Mouse (Mus musculus): Measurements from ENCODE around the gene Lcn12. TPM values are rescaled to one million over a fixed set of nuclear protein-coding genes. Genes with fewer than 3 reads are reported as not detected.

Gene Lcn12
- polyA plus RNA-seq, 1 experiment from 2014 or later, result not detected

DNA sequence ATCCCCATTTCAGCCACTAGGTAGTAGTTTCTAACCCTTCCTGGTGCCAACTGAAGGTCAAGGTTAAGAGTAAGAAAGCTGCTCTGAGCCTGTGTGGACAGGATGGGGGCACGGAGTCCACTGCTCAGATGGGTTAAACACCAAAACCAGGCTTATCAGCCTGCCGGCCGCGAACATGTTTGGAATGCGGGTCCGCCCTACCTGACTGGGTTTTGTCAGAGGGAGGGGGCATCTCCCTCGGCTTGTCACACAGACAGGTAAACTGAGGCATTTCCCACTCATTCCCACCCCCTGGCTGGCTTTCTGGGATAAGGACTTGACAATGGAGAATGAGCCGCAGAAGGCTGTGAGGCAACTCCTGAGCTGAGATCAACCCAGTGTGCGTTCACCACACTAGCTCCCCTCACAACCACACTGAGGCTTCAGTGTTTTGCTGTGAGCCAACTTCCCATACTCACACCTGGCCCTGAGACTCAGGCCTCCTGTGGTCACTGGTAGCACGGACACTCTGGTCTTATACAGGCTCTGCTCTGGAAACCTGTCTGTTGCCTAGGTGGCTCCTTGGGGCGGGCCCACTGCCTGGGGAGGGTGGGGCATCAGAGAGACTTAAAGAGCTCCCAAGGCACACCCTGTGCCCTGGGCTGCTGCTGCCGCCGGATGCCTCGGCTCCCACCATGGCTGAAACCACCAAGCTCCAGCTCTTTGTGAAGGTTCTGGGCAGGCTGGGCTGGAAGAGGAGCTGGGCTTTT lies 37.3 kb downstream of the Lcn12 start, which contains the start of gene Clic3:
Gene Clic3 (plus strand): TSS at position 634 of the 749 bp plus-strand sequence.
- Histone ChIP-seq H3K4me1 (peaks cover 27% of the 10 kb centered on the region), H3K4me3 (no peak within 1 kb of the TSS), H3K4me2 (no peak within 1 kb of the TSS), H3K9ac (no peak within 1 kb of the TSS), H3K9me3 (no peaks in the 10 kb centered on the region), H3K27ac (replicated peaks) (no peak within 1 kb of the TSS), H3K27me3 (replicated peaks) (no peaks in the 10 kb centered on the region), H3K36me3 (peaks cover 21% of the 10 kb centered on the region)
- 34% methylated on average over 14 of the region's 14 CpGs for WGBS
- ATAC-seq (ENCODE audit: extremely low read depth, insufficient number of reproducible peaks, low FRiP score, low TSS enrichment), result no peak

DNA sequence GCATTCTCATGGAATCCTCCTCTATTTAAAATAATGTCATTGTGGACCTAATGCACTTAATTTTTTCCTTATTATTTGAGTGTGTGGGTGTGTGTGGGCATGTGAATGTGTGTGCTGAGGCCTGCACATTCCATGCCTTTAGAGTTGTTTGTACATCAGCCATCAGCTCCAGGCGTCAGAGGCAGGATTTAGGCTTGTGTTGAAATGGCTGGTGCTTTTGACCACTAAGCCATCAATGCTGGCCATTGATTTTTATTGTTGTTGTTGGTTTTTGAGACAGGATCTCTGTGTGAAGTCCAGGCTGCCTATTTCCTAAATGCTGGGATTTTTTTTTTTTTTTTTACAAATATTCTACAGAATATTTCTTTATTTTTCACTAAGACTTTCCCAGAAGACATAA lies 40.8 kb downstream of the Lcn12 start:
- 30% methylated on average over 1 of the region's 1 CpGs for WGBS
- H3K4me3 ChIP-seq, result no peak overlapping the region
- H3K9me3 ChIP-seq, result no peaks in the 10 kb centered on the region
- no peak for ATAC-seq (ENCODE audit: extremely low read depth, insufficient number of reproducible peaks, low FRiP score, low TSS enrichment)
- H3K4me1 ChIP-seq, result peaks cover 6% of the 10 kb centered on the region
- H3K36me3 ChIP-seq, result peaks cover 6% of the 10 kb centered on the region; the same call in 1 of the 2 replicates
- H3K27me3 ChIP-seq (replicated peaks), result no peaks in the 10 kb centered on the region
- H3K9ac ChIP-seq, result no peak overlapping the region
- no peak overlapping the region for H3K4me2 ChIP-seq
- H3K27ac ChIP-seq (replicated peaks), result no peak overlapping the region

DNA sequence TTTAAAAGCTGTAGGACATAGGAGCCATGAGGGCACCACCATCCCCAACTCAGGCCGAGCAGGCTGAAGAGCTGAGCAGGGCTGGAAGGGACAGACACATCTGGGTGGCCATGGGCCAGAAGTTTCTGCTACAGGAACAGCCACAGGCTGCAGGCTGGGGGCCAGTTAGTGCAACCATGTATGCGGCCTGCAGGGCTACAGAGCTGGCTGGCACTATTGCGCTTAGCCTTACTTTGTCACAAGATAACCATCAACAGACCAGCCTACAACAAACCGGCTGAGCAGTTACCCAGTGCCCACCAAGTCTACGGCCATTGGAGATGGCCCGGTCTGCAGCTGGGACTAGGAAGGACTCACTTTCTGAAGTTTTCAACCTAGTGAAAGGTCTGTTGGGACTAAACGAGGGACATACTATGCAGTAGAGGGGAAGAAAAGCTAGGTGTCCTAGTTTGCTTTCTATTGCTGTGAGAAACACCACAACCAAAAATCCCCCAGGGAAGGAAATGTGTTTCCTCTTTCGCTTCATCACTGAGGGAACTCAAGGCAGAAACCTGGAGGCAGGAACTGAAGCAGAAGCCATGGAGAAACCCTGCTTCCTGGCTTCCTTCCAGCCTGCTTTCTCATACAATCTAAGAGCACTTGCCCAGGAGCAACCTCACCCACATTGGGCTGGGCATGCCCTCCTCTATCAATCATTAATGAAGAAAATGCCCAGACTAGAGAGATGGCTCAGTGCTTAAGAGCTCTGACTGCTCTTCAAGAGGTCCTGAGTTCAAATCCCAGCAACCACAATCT lies 42.7 kb downstream of the Lcn12 start:
- Histone ChIP-seq H3K4me1 (peaks cover 2% of the 10 kb centered on the region; the same call in 1 of the 2 replicates), H3K27ac (replicated peaks) (no peak overlapping the region), H3K36me3 (no peaks in the 10 kb centered on the region), H3K4me3 (no peak overlapping the region), H3K27me3 (replicated peaks) (no peaks in the 10 kb centered on the region), H3K4me2 (no peak overlapping the region), H3K9ac (no peak overlapping the region), H3K9me3 (no peaks in the 10 kb centered on the region)
- 68% methylated on average over 8 of the region's 8 CpGs for WGBS
- no peak for ATAC-seq (ENCODE audit: extremely low read depth, insufficient number of reproducible peaks, low FRiP score, low TSS enrichment)

DNA sequence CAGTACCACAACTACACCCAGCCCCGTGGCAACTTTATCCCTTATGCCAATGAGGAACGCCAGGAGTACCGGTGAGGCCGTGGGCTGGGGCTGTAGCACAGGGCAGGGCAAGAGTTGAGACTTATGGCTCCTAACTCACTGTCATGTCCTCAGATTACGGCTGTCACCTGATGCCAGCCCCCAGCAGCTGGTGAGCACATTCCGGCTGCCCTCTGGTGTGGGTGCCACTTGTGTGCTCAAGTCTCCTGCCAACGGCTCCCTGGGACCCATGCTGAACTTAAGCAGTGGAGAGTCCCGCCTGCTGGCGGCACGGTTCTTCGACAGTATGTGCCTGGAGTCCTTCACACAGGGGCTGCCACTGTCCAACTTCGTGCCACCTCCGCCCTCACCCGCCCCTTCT lies 51.0 kb downstream of the Lcn12 start:
- Histone ChIP-seq H3K27ac (replicated peaks) (no peak overlapping the region), H3K36me3 (peaks cover 6% of the 10 kb centered on the region; the same call in 1 of the 2 replicates), H3K27me3 (replicated peaks) (no peaks in the 10 kb centered on the region; the same call in 1 of the 2 replicates), H3K4me2 (no peak overlapping the region), H3K9ac (no peak overlapping the region), H3K4me3 (no peak overlapping the region), H3K9me3 (no peaks in the 10 kb centered on the region), H3K4me1 (no peaks in the 10 kb centered on the region)
- 77% methylated on average over 14 of the region's 14 CpGs for WGBS
- ATAC-seq (ENCODE audit: extremely low read depth, insufficient number of reproducible peaks, low FRiP score, low TSS enrichment), result no peak

DNA sequence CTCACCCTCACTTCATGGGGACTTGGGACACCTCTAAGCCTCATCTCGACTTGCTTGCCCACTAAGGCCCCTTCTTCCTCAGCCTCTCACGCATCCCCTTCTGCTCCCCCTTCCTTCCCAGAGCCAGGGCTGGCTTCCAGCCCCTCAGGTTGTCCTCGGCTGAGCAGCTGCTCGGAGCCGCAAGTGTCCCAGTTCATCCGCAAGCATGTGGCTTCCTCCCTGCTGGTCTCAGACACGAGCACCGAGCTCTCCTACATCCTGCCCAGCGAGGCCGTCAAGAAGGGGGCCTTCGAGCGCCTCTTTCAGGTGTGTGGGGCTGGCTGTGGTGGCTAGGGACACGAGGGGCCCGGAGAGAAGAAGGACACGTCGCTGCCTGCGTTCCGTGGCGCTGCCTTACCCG lies 52.6 kb downstream of the Lcn12 start:
- H3K36me3 ChIP-seq, result peaks cover 13% of the 10 kb centered on the region
- H3K4me1 ChIP-seq, result no peaks in the 10 kb centered on the region

More for the DNA sequence above, 52.6 kb downstream of the Lcn12 start:
- no peak for ATAC-seq (ENCODE audit: extremely low read depth, insufficient number of reproducible peaks, low FRiP score, low TSS enrichment)
- Histone ChIP-seq H3K4me3 (no peak overlapping the region), H3K9me3 (no peaks in the 10 kb centered on the region), H3K27ac (replicated peaks) (no peak overlapping the region), H3K27me3 (replicated peaks) (no peaks in the 10 kb centered on the region; the same call in 1 of the 2 replicates), H3K9ac (no peak overlapping the region), H3K4me2 (no peak overlapping the region)
- 78% methylated on average over 20 of the region's 20 CpGs for WGBS

Small RNA genes within 50 kb of the gene (microRNA-seq; reads per million reads assigned to microRNA genes)
- gene Mir3087, result not detected

Other genes with a start within 250 kb of the Lcn12 start
- 2.1 and 2.9 TPM in 2 replicates for gene AL732309.1, start 247.0 kb downstream of the Lcn12 start, polyA plus RNA-seq (2015; fragmentation: Nextera tagmentation; extraction: Ambion mirVana)
- gene Tmem203, start 238.5 kb downstream of the Lcn12 start, polyA plus RNA-seq (2015; fragmentation: Nextera tagmentation; extraction: Ambion mirVana), result 15.5 and 15.9 TPM in 2 replicates
- gene Tprn, start 231.3 kb downstream of the Lcn12 start, polyA plus RNA-seq (2015; fragmentation: Nextera tagmentation; extraction: Ambion mirVana), result 3.5 and 4.3 TPM in 2 replicates
- gene Ssna1, start 221.5 kb downstream of the Lcn12 start, polyA plus RNA-seq (2015; fragmentation: Nextera tagmentation; extraction: Ambion mirVana), result 144 and 158 TPM in 2 replicates
- gene Anapc2, start 221.4 kb downstream of the Lcn12 start, polyA plus RNA-seq (2015; fragmentation: Nextera tagmentation; extraction: Ambion mirVana), result 77.3 and 82.5 TPM in 2 replicates
- not detected in 2 replicates for gene Tmem210, start 205.8 kb downstream of the Lcn12 start, polyA plus RNA-seq (2015; fragmentation: Nextera tagmentation; extraction: Ambion mirVana)
- not detected in 2 replicates for gene Lrrc26, start 204.0 kb downstream of the Lcn12 start, polyA plus RNA-seq (2015; fragmentation: Nextera tagmentation; extraction: Ambion mirVana)
- gene Grin1, start 174.7 kb downstream of the Lcn12 start, polyA plus RNA-seq (2015; fragmentation: Nextera tagmentation; extraction: Ambion mirVana), result 0.09 and 0.16 TPM in 2 replicates
- gene Man1b1, start 161.6 kb downstream of the Lcn12 start, polyA plus RNA-seq (2015; fragmentation: Nextera tagmentation; extraction: Ambion mirVana), result 28.4 and 31.3 TPM in 2 replicates
- gene Dpp7, start 137.6 kb downstream of the Lcn12 start, polyA plus RNA-seq (2015; fragmentation: Nextera tagmentation; extraction: Ambion mirVana), result 13.6 and 14.4 TPM in 2 replicates
- 14.9 and 17.0 TPM in 2 replicates for gene Uap1l1, start 128.2 kb downstream of the Lcn12 start, polyA plus RNA-seq (2015; fragmentation: Nextera tagmentation; extraction: Ambion mirVana)
- gene Sapcd2, start 121.6 kb downstream of the Lcn12 start, polyA plus RNA-seq (2015; fragmentation: Nextera tagmentation; extraction: Ambion mirVana), result 16.5 and 18.1 TPM in 2 replicates
- gene Entpd2, start 98.0 kb downstream of the Lcn12 start, polyA plus RNA-seq (2015; fragmentation: Nextera tagmentation; extraction: Ambion mirVana), result 0.51 and 0.68 TPM in 2 replicates
- gene Npdc1, start 94.6 kb downstream of the Lcn12 start, polyA plus RNA-seq (2015; fragmentation: Nextera tagmentation; extraction: Ambion mirVana), result 26.6 and 29.0 TPM in 2 replicates
- 0.07 TPM in 1 of 2 replicates, not detected in the other for gene Fut7, start 70.6 kb downstream of the Lcn12 start, polyA plus RNA-seq (2015; fragmentation: Nextera tagmentation; extraction: Ambion mirVana)
- gene Abca2, start 65.2 kb downstream of the Lcn12 start, polyA plus RNA-seq (2015; fragmentation: Nextera tagmentation; extraction: Ambion mirVana), result 2.7 and 3.2 TPM in 2 replicates
- gene Clic3, start 37.1 kb downstream of the Lcn12 start, polyA plus RNA-seq (2015; fragmentation: Nextera tagmentation; extraction: Ambion mirVana), result 1.8 and 2.5 TPM in 2 replicates
- gene Paxx, start 32.8 kb downstream of the Lcn12 start, polyA plus RNA-seq (2015; fragmentation: Nextera tagmentation; extraction: Ambion mirVana), result 25.6 and 25.7 TPM in 2 replicates
- 19.8 and 20.7 TPM in 2 replicates for gene Ptgds, start 23.9 kb downstream of the Lcn12 start, polyA plus RNA-seq (2015; fragmentation: Nextera tagmentation; extraction: Ambion mirVana)
- gene Fbxw5, start 6.8 kb upstream of the Lcn12 start, polyA plus RNA-seq (2015; fragmentation: Nextera tagmentation; extraction: Ambion mirVana), result 73.8 and 83.9 TPM in 2 replicates
- gene C8g, start 7.8 kb upstream of the Lcn12 start, polyA plus RNA-seq (2015; fragmentation: Nextera tagmentation; extraction: Ambion mirVana), result 3.1 and 3.5 TPM in 2 replicates
- 21.0 and 22.9 TPM in 2 replicates for gene Traf2, start 53.0 kb upstream of the Lcn12 start, polyA plus RNA-seq (2015; fragmentation: Nextera tagmentation; extraction: Ambion mirVana)
- gene Edf1, start 63.9 kb upstream of the Lcn12 start, polyA plus RNA-seq (2015; fragmentation: Nextera tagmentation; extraction: Ambion mirVana), result 277 and 302 TPM in 2 replicates
- gene Mamdc4, start 80.9 kb upstream of the Lcn12 start, polyA plus RNA-seq (2015; fragmentation: Nextera tagmentation; extraction: Ambion mirVana), result 4.6 and 7.3 TPM in 2 replicates
- 177 and 199 TPM in 2 replicates for gene Phpt1, start 81.3 kb upstream of the Lcn12 start, polyA plus RNA-seq (2015; fragmentation: Nextera tagmentation; extraction: Ambion mirVana)
- gene Ajm1, start 87.8 kb upstream of the Lcn12 start, polyA plus RNA-seq (2015; fragmentation: Nextera tagmentation; extraction: Ambion mirVana), result 0.14 and 0.27 TPM in 2 replicates
- gene Rabl6, start 114.6 kb upstream of the Lcn12 start, polyA plus RNA-seq (2015; fragmentation: Nextera tagmentation; extraction: Ambion mirVana), result 42.9 and 47.6 TPM in 2 replicates
- gene Ccdc183, start 123.8 kb upstream of the Lcn12 start, polyA plus RNA-seq (2015; fragmentation: Nextera tagmentation; extraction: Ambion mirVana), result 0.11 and 0.13 TPM in 2 replicates
- gene Tmem141, start 128.1 kb upstream of the Lcn12 start, polyA plus RNA-seq (2015; fragmentation: Nextera tagmentation; extraction: Ambion mirVana), result 20.3 and 20.4 TPM in 2 replicates
- gene Fcna, start 134.1 kb upstream of the Lcn12 start, polyA plus RNA-seq (2015; fragmentation: Nextera tagmentation; extraction: Ambion mirVana), result 2.3 and 2.6 TPM in 2 replicates
- gene Lcn8, start 159.2 kb upstream of the Lcn12 start, polyA plus RNA-seq (2015; fragmentation: Nextera tagmentation; extraction: Ambion mirVana), result not detected in 2 replicates
- gene Lcn5, start 164.0 kb upstream of the Lcn12 start, polyA plus RNA-seq (2015; fragmentation: Nextera tagmentation; extraction: Ambion mirVana), result not detected in 2 replicates
- gene Lcn6, start 182.9 kb upstream of the Lcn12 start, polyA plus RNA-seq (2015; fragmentation: Nextera tagmentation; extraction: Ambion mirVana), result not detected in 2 replicates
- not detected in 2 replicates for gene Lcn10, start 188.8 kb upstream of the Lcn12 start, polyA plus RNA-seq (2015; fragmentation: Nextera tagmentation; extraction: Ambion mirVana)
- gene Obp2a, start 206.1 kb upstream of the Lcn12 start, polyA plus RNA-seq (2015; fragmentation: Nextera tagmentation; extraction: Ambion mirVana), result not detected in 2 replicates
- gene Bmyc, start 212.8 kb upstream of the Lcn12 start, polyA plus RNA-seq (2015; fragmentation: Nextera tagmentation; extraction: Ambion mirVana), result 47.0 and 47.6 TPM in 2 replicates
- not detected in 2 replicates for gene Obp2b, start 243.1 kb upstream of the Lcn12 start, polyA plus RNA-seq (2015; fragmentation: Nextera tagmentation; extraction: Ambion mirVana)

All from heart, embryonic 13.5 days (tissue).